Mouse (Mus musculus): Measurements from ENCODE around the gene Slc25a30. TPM values are rescaled to one million over a fixed set of nuclear protein-coding genes. Genes with fewer than 3 reads are reported as not detected.
"Not testable (repeated sequence)": the region's sequence is repeated elsewhere in the genome, so short reads cannot be mapped to it uniquely, and the experiment has no call there.

The Slc25a30 gene
- total RNA-seq (2021), result 10 to 100 TPM; 12.8 to 15.7 TPM
- long read RNA-seq, experiment 1, partial matches to known transcripts, result 2 of 5 reads
- long read RNA-seq, experiment 1, other reads (novel, unspliced or antisense), result 0 of 5 reads
- long read RNA-seq, experiment 2, partial matches to known transcripts, result 0 of 2 reads
- long read RNA-seq, experiment 2, other reads (novel, unspliced or antisense), result 2 of 2 reads

GRCm38 (mm10) chr14:75786868-75787793, at the start of gene Slc25a30:
Gene Slc25a30, minus strand, starts transcription at chr14:75787037.
- TF ChIP-seq CTCF (conservative IDR thresholded peaks at IDR 0.05), result no peak
- DNase-seq (ENCODE audit: low spot score in 2 of 2), result peak; percentile 95 to 98
- Histone ChIP-seq H3K27ac (peak within 1 kb of the TSS; percentile 88), H3K4me3 (peak within 1 kb of the TSS; percentile 88)

GRCm38 (mm10) chr14:75836579-75836978, 49.7 kb upstream of the Slc25a30 start:
- Histone ChIP-seq H3K4me3 (no peak overlapping the region), H3K27ac (peak overlapping the region; percentile 49)
- no peak for DNase-seq (ENCODE audit: low spot score in 2 of 2)
- no peak for TF ChIP-seq CTCF (conservative IDR thresholded peaks at IDR 0.05)

GRCm38 (mm10) chr14:75834739-75835381, 48.0 kb upstream of the Slc25a30 start:
- Histone ChIP-seq H3K27ac (peak overlapping the region; percentile 92), H3K4me3 (peak overlapping the region; percentile 41)
- TF ChIP-seq CTCF (conservative IDR thresholded peaks at IDR 0.05), result peak; percentile 45
- DNase-seq (ENCODE audit: low spot score in 2 of 2), result no peak

- H3K27ac ChIP-seq, result peak overlapping the region; percentile 92
- peak in 1 of 2 experiments; percentile 23 for DNase-seq (ENCODE audit: low spot score in 2 of 2)
- peak overlapping the region; percentile 41 for H3K4me3 ChIP-seq
- TF ChIP-seq CTCF (conservative IDR thresholded peaks at IDR 0.05), result no peak
Measured at GRCm38 (mm10) chr14:75834251-75834738, 47.5 kb upstream of the Slc25a30 start.

- H3K27ac ChIP-seq, result peak overlapping the region; percentile 92
- H3K4me3 ChIP-seq, result peak overlapping the region; percentile 41; the same call in 1 of the 2 replicates
- no peak for DNase-seq (ENCODE audit: low spot score in 2 of 2)
- no peak for TF ChIP-seq CTCF (conservative IDR thresholded peaks at IDR 0.05)
Measured at GRCm38 (mm10) chr14:75833546-75834250, 46.9 kb upstream of the Slc25a30 start.

- H3K27ac ChIP-seq, result peak overlapping the region; percentile 70; the same call in 1 of the 2 replicates
- DNase-seq (ENCODE audit: low spot score in 2 of 2), result no peak
- no peak overlapping the region for H3K4me3 ChIP-seq
- no peak for TF ChIP-seq CTCF (conservative IDR thresholded peaks at IDR 0.05)
Measured at GRCm38 (mm10) chr14:75832982-75833381, 46.1 kb upstream of the Slc25a30 start.

GRCm38 (mm10) chr14:75832031-75832430, 45.2 kb upstream of the Slc25a30 start:
- Histone ChIP-seq H3K4me3 (no peak overlapping the region), H3K27ac (no peak overlapping the region)
- no peak for TF ChIP-seq CTCF (conservative IDR thresholded peaks at IDR 0.05)
- DNase-seq (ENCODE audit: low spot score in 2 of 2), result no peak

- DNase-seq (ENCODE audit: low spot score in 2 of 2); H3K4me3 ChIP-seq: not testable (repeated sequence)
- peak overlapping the region; percentile 37 for H3K27ac ChIP-seq
Measured at GRCm38 (mm10) chr14:75829817-75830216, 43.0 kb upstream of the Slc25a30 start.

GRCm38 (mm10) chr14:75828866-75829806, 42.3 kb upstream of the Slc25a30 start:
- peak; percentile 91 to 93 for DNase-seq (ENCODE audit: low spot score in 2 of 2)
- TF ChIP-seq CTCF (conservative IDR thresholded peaks at IDR 0.05), result peak; percentile 99
- peak overlapping the region; percentile 37 for H3K27ac ChIP-seq

GRCm38 (mm10) chr14:75828221-75828620, 41.4 kb upstream of the Slc25a30 start:
- no peak overlapping the region for H3K27ac ChIP-seq
- DNase-seq (ENCODE audit: low spot score in 2 of 2), result no peak
- no peak for TF ChIP-seq CTCF (conservative IDR thresholded peaks at IDR 0.05)
- H3K4me3 ChIP-seq, result no peak overlapping the region

More at GRCm38 (mm10) chr14:75828866-75829806, 42.3 kb upstream of the Slc25a30 start:
- peak overlapping the region; percentile 48 for H3K4me3 ChIP-seq

GRCm38 (mm10) chr14:75826851-75827410, 40.1 kb upstream of the Slc25a30 start:
- TF ChIP-seq CTCF (conservative IDR thresholded peaks at IDR 0.05), result no peak
- DNase-seq (ENCODE audit: low spot score in 2 of 2), result no peak
- Histone ChIP-seq H3K27ac (no peak overlapping the region), H3K4me3 (no peak overlapping the region)

Data from layer of hippocampus, adult 2 months (tissue).